Mouse (Mus musculus) neutrophil, adult 5-6 weeks (primary cell): ENCODE measurements around the gene Samd14. TPM values are rescaled to one million over a fixed set of nuclear protein-coding genes. Genes with fewer than 3 reads are reported as not detected.
A peak's percentile ranks its signal among the peaks of the same experiment; 100 is the strongest.

Experiments used
- ATAC-seq: fragments of 151-379, 151-347 bp; 2 replicates; pipeline ENCODE4 v1.8.0; 2017; ENCODE audit warnings: mild to moderate bottlenecking, moderate TSS enrichment; ENCODE audit not compliant: insufficient number of reproducible peaks, poor library complexity, low FRiP score, severe bottlenecking; ENCODE audit errors: extremely low read depth
- total RNA-seq: library from RNA; stranded (forward); fragments of 200-1000 nt; gene quantifications from 2 replicates; pipeline ENCODE4 v1.2.3, GENCODE M21; 2017

Gene Samd14
- total RNA-seq, 1 experiment from 2014 or later: 0.81 TPM

GRCm38 (mm10) chr11:95025227-95026012, 15.7 kb downstream of the Samd14 start:
- no peak for ATAC-seq

DNA sequence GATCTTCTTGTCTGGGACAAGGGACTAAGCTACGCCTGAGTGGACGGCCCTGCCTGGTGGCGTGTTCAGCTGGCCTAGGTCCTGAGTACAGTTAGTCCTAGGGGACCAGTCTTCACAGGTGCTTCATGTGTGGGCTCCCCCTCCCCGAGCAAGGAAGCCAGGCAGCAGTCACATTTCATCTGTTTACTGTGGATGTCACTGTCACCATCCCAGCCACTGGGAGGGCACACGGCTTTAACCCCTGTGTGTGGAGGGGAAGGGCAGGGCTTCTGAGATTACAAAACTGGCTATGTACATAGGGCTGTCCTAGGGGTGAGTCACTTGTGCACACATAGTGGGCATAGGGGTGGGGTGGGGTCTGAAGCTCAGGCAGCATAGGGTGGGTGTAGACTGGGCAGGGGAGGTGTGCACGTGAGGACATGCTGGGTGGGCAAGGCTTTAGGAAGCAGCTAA, 16.4 kb downstream of the Samd14 start:
- ATAC-seq: no peak

DNA sequence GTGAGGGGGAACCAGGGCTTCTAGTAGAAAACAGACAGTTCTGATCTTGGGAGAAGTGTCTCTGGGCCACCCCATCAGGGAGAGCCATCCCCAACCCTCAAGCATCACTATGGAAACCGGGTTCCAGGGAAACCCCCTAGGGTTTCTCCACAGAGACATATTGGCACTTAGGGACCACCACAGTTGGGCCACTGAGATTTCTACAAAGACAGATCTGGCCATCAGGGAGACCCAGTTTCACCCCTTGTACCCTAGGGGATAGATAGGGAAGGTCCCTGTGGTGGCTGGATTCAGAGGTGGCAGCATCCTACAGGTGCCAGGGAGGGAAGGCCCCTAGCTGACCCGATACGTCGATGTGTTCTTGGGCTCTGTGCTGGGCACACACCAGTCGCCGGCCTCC, 17.2 kb downstream of the Samd14 start:
- no peak for ATAC-seq

- no peak for ATAC-seq
Measured at GRCm38 (mm10) chr11:95027850-95028470, 18.3 kb downstream of the Samd14 start.

DNA sequence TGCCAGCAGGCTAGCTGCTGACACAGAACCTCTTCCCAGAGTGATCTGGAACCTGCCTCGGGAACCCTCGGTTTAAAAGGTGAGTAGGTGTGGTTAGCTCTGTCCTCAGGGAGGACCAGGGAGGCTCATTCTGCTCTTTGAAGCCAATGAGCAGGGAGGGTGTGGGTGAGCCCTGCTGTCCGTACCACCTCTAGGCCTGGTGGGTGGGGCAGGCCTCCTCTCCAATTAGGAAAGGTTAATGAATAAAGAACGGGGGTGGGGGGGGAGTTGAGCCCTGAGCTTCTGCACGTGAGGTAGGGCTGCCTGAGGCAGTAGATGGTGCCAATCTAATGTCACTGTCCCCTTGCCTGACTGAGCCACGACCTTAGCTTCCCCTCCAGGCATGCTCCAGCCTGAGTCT, 23.3 kb downstream of the Samd14 start:
- no peak for ATAC-seq

GRCm38 (mm10) chr11:95033617-95034016, 23.9 kb downstream of the Samd14 start:
- ATAC-seq: no peak

DNA sequence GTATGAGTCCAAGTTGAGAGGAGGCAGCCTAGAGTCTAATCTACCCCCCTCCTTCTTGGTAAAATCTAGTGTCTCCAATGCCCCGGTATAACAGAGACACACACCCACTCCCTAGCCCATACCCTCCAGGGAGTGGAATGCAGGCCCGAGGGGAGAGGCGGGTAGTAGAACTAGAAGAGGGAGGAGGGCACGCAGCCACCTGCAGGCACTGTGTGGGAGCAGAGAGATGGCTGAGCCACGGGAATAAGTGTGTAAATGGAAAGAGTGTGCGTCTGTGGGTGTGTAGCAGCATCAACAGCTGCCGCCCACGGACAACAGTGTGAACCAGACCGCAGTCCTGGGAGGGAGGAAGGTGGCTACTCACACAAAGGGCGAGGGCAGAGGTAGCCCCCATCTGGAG, 25.2 kb downstream of the Samd14 start:
- ATAC-seq: no peak

DNA sequence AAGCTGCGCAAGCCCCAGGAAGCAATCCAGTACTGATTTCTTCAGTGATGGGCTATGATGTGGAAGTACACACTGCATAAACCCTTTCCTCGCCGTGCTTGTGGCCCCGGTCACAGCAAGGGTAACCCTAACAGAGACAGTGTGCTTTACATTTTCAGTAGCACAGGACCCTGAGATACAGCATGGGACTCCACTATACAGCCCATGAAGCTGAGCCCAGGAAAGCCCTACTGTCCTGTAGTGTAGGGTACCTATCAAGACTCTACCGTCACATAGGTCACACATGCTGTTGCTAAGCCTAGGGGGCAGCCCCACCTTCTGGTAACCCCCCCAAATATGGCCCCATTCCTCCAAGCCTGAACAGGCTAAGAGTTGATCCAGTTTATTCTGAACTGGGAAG, 26.8 kb downstream of the Samd14 start:
- no peak for ATAC-seq

DNA sequence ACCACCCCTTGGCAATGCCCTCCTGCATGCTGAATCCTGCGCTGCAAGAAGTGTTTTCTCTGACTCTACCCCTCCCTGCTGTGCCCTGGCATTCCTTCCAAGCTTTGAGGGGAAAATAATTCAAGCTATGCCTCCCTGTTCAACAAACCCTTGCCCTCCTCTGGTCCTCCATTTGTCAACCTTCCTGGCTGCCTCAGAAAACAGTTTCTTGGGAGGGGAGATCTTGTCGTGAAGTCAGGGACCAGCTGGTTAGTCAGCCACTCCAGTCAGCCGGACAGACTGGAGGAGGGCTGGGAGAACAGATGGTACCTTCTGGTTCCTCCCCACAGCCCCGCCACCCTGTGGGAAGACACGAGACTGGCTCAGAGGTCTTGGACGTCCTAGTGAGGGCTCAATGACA, 27.6 kb downstream of the Samd14 start:
- no peak for ATAC-seq

DNA sequence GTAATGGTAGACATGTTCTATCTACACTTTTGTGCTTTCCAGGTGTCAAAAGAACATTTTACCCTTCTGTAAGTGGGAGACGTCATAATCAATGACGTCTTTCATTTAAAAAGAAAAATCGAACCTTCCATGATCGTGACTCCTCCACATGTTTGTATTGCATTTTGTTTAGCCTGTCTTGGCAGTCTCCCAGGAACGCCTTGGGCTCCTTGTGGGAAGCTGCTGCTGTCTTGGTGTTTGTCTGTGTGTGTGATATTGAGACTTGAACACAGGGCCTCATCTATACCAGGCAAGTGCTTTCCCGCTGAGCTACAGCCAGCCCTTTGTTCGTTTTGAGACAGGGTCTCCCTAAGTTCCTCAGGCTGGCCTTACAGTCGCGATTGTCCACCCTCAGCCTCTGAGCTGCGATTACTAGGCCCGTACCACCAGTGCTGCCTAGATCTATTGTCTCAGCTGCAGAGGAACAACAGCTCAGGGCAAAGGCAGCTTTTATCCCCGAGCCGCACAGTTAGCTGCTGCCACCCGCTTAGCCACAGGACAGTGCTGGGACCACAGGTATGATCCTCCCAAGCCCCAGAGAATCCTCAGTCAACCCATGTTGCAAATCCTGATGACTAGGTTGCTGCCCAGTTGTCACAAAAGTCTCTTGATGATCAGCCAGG, 28.6 kb downstream of the Samd14 start:
- no peak for ATAC-seq

GRCm38 (mm10) chr11:95038818-95039655, 29.4 kb downstream of the Samd14 start:
- no peak for ATAC-seq

DNA sequence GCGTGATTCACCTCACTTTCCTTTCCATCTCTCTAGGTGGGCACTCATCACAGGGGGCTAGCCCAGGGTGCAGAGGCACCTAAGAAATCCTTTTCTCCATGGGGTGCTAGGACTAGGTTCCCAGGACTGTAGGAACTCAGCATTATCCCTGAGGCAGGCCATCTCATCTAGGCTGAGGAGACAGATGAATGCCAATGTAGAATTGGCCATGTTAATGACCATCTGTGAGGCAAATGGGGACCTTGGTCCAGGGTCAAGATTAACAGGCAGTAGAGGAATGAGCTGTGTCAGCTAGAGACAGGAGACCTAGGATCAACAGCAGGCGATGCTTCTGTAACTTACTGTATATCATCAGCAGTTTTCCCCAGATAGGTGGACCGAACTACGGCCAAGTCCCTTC, 30.1 kb downstream of the Samd14 start:
- ATAC-seq: no peak

GRCm38 (mm10) chr11:95040491-95041138, 30.9 kb downstream of the Samd14 start:
- no peak for ATAC-seq

DNA sequence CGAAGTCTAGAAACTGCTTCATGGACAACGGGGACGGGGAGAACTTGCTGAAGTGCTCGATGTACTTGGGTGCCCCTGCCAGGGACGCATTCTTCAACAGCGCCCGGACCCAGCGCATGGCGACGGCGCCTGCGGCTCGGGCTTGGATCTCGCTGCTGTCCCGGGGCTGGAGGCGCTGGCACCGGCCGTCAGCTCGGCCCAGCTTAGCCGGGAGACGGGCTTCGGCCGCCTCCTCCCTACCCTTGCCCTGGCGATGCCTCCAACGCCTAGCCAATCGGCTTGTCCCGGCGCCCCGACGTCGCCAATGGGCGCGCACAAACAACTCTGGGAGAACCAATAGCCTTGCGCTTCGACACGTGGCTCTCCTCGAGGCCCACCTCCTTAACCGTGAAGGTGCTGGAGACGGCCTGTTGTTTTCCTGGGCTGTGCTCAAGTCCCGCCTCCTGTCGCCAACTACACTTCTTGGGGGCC, 31.5 kb downstream of the Samd14 start, which contains the start of gene Pdk2:
Gene Pdk2, minus strand, starts transcription at position 216 of the 471 bp plus-strand sequence.
- peak; percentile 91 for ATAC-seq

DNA sequence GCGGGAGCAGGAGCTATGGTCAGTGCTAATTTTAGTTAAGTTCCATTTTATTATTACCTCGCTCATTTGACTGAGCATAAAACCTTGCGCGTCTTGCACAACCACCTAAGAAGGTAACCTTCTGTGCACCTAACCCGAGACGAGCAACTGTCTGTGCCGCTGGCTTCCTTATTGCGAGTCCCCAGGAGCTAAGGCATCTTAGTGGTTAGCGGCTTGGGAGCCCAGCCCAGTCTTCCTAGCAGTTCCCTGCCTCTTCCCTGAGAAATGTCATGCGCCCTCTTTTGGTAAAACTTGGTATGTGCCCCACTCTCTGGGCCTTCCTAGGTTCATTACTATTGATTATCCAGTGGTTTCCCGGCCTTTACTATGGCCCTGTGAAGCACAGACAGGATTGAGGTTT, 32.4 kb downstream of the Samd14 start:
- ATAC-seq: 0 out of 2 replicates have a peak, but pooled peaks have one; percentile 24

GRCm38 (mm10) chr11:95043060-95043459, 33.4 kb downstream of the Samd14 start:
- no peak for ATAC-seq

- ATAC-seq: no peak
Measured at GRCm38 (mm10) chr11:95043608-95044007, 33.9 kb downstream of the Samd14 start.

DNA sequence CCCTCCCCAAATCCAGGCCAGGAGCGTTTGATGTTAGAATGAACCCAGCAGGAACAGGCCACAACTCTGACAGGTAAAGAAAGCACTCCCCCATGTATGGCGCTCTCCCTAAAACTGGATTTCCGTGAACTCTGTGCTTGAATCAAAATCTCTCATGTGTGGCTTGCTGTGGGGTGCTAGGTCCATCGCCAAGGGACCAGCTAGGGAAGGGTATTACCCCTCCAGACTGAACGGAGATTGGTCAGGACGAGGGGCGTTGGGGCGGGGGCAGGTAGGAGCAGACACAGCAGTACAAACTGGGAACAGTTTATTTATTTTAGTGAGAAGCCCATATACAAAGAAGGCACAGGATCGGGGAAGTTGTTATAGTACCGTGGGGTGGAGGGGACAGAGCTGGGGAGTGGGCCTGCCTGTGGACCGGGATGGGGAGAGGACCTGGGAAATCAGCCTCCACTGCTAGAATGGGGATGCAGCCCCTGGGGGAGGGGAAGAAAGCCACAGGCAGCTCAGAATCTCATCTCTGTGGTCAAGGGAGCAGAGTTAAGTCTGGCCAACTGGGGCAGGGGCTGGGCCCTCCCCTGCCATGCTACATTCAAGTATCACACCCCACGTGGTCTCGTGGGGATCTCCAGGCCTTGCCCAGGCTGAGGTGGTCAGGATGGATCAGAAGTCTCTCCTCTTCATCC, 34.6 kb downstream of the Samd14 start:
- no peak for ATAC-seq
